Mouse (Mus musculus): Measurements from ENCODE around the gene Mrps24.

DNA sequence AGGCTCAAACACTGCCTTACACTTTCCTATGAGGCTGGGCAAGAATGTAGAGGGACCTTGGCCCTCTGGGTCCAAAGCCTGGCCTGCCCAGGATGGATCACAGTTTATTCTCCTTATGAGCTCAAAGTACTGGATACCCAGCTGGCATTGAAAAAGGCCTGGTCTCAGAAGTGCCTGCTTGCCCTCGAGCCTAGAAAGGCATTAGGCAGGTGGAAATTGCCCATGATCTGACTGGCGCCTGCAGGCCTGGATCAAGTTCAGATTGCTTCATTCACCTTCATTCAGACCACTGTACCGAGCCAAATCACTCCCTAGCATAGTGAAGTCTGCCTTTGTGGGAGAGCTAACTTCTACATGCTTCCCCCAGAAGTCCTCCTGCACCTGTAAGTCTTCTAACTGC is 24.4 kb upstream of the Mrps24 start:
- TF ChIP-seq CTCF (IDR thresholded peaks at IDR 0.05; ENCODE audit: low read depth, low read length) = no peak
- TF ChIP-seq POLR2A (IDR thresholded peaks at IDR 0.05; ENCODE audit: borderline replicate concordance, low read depth, low read length) = no peak
